Mouse (Mus musculus) olfactory bulb, adult 2 months (tissue): ENCODE measurements around the gene Spns2.

ENCODE experiments used
- CTCF ChIP-seq: fragments of 200-500 bp; IDR thresholded peaks from 2 replicates; pipeline ENCODE4 v1.5.1; 2012; ENCODE audit warnings: low read depth, mild to moderate bottlenecking, low read length, moderate library complexity; ENCODE audit not compliant: insufficient read depth
- POLR2A ChIP-seq: fragments of 200-500 bp; IDR thresholded peaks from 2 replicates; pipeline ENCODE4 v1.6.1; 2012; ENCODE audit warnings: mild to moderate bottlenecking, low read depth, low read length, moderate library complexity; ENCODE audit not compliant: insufficient read depth

GRCm38 (mm10) chr11:72481313-72481712 is 8.4 kb downstream of the Spns2 start:
- no peak for TF ChIP-seq CTCF
- TF ChIP-seq POLR2A: no peak
